Mouse (Mus musculus) brain, adult 2 months (tissue): ENCODE measurements around the gene Pars2.

Experiments used
- DNase-seq: peaks from one replicate; pipeline ENCODE4 v3.0.0; 2011; ENCODE audit warnings: low read depth, low spot score

Pars2 gene

DNA sequence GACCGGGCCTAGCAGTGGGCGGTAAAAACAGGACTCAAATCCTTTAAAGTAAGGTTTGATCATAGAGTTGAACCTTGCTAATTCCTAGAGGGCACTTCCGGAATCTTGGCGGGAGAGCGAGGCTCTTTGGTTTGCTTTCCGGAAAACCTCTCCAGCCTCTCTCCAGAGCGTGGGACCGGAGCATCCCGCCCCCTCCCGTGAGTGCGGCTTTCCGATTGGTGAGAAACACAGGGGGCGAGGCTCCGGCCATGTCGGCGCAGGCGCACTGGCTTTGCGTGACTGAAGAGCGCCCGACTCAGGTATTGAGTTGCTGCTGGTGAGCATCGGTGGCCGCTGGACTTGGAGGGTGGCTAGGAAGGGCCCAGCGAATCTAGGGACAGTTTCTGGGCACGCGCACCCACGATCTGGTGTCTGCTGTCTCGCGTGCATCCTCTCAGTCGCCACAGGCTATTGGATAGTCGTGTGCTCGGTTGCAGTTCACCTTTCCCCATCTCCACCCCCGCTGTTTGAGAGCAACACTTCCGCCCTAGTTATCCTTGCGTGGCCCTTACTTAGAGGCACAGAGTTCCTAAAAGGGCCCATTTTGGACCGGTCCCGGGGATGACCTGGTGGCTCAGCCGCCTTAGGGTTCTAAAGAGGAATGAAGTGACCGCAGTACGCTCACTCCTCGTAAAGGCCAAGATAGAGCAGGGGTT, at the start of gene Pars2:
TSS of gene Pars2 (plus strand) at position 237 of the 695 bp plus-strand sequence.
- peak; percentile 99 for DNase-seq

DNA sequence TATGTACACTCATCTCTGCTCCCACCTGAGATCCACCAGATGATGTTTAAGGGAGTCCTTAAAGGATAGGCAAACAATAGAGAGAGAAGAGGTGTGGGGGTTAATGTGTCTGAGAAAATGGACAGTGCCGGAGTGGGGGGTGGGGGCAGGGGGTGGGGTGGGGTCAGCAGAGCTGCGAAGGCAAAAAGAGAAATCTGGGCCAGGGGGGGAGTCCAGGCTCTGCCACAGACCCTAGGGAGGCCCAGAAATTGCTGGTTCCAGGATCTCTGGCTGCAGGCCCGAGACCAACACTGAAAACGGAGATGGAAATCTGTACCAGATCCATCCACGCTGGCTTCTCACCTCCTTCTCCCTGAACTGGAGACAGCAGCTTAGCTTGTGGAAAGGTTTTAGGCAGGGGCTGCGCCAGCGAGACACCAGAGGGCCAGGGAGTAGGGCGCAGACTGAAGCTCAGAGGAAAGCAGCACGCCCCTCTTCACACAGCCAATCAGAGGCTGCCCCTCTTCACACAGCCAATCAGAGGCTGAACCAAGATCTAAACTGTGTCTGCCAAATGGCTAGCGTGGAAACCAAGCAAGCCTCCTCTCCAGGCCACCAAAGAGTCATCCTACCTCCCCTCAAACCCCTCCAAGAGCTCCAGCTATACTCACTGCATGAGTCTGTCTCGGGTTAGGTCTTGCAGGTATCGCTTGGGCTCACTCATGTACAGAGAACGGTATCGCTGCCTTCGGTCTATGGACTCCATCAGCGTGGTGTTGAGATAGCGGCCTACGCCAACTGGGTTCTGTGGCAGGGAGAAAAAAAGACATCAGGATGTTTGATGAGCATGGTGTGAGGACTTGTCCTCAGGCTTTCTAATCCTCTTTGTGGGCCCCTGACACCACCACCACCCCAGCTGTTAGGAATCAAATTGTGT, 44.0 kb upstream of the Pars2 start:
- peak; percentile 97 for DNase-seq

DNA sequence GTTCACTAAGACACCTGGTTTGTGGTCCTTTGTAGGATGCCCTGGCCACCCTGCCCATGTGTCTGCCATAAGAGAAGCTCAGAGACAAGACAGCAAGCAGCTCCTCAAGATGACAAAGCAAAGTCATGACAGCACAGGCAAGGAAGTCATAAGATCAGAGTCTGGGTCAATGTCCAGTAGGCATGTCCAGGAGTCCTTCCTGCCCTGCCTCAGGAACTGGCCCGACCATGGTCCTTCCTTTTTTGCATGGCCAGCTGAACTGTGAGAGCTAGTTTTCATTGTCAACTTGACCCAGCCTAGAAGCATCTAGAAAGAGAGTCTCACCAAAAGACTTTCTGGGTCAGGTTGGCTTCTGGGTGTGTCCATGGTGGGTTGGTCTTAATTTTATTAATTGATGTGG, 43.0 kb upstream of the Pars2 start:
- DNase-seq, result no peak

DNA sequence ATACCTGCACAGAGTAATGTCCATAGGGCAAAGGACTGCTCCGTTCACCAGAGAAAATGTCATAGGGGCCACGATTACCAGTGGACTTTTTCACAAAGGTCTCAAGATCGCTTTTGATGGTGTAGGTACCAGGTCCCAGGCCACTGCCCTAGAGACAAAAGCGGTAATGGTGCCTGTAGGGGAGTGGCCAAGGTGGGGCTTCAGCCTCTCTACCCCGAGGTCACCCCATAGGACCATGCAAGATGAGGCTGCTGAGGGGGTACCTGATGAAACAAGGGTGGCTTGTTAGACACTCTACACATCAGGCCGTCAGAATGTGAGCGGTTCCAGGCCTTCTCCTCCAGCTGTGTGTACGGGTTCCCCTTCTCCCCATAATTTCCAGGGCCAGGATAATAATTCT, 37.8 kb upstream of the Pars2 start:
- DNase-seq, result no peak

DNA sequence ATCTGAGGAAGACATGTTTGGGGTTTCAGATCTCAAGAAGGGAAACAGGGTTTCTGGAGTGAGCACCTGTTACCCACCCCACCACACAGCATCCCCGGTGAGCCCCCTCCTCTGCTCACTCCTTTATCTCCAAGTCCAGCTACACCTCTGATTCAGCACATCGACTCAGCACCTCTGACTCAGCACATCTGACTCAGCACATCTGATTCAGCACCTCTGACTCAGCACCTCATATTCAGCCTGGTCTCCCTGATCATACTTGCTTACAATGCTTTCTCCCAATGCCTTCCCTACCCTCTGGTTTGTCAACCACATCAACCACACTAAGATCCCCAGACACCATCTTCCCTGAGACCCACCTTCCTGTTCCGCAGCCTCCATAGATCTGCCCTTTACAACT, 37.3 kb upstream of the Pars2 start:
- DNase-seq, result peak; percentile 71

DNA sequence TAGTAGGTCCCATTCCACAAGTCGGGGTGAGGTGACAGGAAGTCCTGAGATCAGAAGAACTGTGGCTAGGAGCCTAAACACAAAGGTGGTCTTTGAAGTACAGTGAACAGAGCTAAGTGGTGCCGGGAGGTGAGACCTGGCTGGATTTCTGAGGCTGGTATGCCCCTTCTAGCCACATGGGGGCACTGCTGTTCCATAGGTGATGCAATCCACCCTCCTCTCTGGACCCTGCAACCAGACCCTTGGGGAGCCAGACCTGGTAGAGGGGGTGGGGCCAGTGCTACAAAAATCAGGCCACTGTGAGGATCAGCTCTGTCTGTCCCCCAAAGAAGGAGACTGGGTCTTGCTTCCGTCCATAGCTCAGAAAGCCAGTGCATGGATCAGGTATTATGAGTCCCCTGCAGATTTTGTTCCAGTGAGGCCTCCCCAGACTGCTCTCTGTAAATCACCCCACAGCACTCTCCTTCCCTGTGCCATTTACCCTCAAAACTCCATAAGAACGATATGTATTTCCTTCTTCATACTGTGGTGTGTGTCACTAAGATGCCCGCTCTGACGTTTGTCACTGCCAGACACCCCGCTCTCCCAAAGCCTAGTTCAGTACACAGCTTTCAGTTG, 36.6 kb upstream of the Pars2 start:
- DNase-seq, result peak; percentile 77

DNA sequence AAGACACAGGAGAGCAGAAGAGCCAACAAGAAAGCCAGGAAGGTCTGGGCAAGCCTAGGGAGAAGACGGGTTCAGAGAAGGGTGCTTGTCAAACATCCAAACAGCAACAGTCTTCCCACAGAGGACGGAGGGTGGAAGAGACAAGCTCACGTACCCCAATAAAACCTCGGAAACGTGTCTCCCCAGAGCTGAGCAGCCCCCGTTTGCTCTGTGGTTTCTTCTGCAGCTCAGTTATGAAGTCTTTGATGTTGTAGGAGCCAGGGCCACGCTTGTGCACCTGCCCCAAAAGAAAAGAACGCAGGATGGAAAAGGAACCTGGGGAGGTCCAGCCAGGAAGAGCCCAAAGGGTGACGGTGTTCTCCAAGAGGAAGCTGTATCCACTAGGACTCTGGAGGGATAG, 36.0 kb upstream of the Pars2 start:
- no peak for DNase-seq

DNA sequence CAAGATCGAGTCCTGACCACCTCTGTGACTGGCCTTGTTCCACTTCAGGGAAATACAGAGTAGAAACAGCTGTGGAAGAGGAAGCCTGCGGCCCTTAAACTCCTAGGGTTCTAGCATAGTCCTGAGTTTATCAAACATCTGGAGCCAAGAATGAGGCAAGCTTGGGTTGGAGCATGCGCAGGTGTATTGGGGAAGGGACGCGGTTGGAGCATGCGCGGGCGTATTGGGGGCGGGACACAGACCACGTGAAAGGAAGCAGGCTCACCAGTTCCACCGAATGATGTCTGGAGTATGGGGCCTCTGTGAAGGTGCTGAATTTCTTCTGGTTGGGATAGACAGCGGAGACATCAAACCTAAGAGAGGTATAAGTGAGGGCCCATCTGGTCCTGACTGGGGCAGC, 35.2 kb upstream of the Pars2 start:
- DNase-seq, result no peak

DNA sequence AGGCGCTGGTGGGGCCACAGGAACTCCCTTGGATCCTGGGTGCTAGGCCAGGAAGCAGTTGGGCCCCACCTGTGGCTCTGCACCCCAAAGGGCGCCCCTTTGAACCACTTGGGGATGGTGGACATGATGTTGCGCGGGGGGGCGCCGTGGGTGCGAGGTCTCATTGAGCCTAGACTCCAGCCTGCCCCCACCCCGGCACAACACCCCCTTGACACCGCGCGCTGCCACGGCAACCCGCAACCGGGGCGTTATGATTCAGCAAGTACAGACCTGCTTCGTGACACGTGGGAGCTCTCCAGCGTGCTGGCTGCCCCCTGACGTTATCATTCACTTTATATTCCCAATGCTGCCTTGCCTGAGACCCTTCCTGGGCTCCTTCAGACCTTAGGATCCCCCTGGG, 33.8 kb upstream of the Pars2 start, which contains the start of gene Lexm:
TSS of gene Lexm (minus strand) at position 186 of the 400 bp plus-strand sequence.
- DNase-seq, result peak; percentile 58

DNA sequence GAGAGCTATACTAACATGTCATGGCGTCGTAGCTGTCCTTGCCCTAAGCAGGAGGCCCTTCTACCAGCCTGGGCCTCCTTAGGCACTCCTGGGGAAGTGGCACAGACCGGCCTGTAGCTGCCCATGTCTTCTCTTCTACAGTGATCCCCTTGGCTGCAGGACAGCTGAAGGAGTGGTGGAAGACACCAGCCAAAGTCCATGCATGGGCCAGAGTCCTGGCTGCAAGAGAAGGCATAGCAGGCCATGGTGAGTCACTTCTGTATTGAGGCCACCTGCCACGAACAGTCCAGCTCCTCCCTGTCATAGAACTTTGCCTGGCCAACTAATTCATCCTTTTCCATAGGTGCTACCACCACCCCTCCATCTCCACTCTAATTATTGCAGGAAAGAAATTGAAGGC, 32.0 kb upstream of the Pars2 start:
- DNase-seq, result no peak

DNA sequence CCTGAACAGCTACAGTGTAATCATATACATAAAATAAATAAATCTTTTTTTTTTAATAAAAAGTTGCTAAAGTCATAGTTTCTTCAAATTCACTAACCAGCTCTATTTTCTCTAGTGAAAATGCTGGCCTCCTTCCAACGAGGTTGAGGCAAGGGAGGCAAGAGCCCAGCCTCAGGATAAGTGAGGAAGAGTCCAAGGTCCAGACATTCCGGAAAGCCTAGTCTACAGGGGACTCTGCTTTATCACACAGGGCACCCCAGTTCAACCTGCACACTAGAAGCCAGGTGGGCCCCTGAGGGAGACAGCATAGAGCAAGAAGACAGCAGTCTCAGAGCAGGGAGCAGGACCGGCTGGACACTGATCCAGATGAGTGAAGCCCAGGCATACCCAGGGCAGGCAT, 29.4 kb upstream of the Pars2 start:
- no peak for DNase-seq

DNA sequence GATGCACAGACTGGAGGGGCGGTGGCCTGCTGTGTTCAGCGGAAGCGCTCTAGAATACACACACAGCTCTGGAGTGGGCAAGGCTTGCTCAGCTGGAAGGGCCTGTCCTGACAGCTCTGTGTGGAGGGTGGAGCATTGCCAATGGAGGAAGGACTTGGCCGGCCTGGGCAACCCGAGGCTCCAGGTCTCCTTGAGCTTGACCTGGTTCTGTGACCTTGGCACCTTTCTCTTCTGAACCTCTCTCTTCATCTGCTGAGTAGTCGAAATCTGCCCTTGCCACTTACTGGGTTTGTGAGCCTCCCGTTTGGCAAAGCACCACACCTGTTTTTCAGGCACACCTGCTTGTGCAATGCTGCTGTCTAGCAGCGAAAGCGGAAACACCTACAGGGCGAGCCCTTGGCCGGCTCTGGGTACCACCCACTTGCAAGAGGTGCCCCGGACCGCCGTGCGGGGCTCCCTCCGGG, 28.8 kb upstream of the Pars2 start, which contains the start of gene Ttc22:
TSS of gene Ttc22 (plus strand) at position 403 of the 464 bp plus-strand sequence.
- DNase-seq, result no peak

DNA sequence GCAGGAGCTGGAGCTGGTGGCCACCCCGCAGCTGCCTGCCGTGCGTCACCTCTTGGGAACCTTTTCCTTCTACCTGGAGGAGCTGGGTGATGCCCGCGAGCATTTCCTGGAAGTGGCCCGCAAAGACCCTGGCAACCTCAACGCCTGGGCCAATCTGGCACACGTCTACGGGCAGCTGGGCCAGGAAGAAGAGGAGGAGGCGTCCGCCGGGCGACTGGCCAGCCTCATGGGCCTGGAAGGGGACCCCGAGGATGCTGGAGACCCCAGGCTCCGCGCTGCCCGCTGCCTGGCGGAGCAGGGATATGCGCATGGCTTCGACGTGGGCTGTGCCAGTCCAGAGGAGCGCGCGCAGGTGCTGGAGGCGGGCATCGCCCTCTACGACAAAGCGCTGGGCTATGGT, 28.2 kb upstream of the Pars2 start:
- DNase-seq, result no peak

DNA sequence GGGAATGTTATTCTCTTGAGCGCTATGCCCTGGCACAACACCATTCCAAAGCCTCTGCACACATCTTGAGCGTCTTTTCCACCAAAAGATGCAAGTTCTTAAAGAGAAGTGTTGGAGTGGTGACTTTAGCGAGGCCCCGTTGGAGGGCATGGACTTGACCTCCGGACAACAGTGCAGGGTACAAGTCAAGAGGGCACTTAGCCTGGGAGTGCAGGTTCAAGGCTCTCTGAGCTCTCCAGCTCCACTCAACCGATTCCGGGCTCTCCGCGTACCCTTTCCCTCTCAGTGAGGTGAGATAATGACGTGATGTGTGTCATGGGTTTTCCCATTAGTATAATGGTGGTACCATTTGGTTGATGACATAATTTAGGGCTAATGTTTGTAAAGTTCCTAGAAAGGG, 26.6 kb upstream of the Pars2 start:
- no peak for DNase-seq

DNA sequence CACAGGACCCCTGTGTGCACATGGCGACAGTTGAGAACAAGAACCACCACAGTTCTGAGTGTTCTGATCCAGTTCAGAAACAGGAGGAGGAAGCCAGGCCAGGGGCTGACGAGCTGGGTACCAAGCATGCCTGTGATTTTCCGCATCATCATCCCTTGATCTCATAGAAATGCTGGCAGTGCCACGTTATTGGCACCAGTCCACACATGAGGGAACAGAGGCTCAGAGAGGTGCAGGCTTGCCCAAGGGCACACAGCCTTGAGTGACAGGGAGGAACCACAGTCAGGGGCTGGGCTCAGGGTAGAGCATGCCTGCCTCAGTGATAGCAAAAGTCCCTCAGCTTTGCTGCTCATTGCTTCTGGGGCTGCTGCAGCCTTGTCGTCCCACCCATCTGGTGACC, 23.1 kb upstream of the Pars2 start:
- no peak for DNase-seq

DNA sequence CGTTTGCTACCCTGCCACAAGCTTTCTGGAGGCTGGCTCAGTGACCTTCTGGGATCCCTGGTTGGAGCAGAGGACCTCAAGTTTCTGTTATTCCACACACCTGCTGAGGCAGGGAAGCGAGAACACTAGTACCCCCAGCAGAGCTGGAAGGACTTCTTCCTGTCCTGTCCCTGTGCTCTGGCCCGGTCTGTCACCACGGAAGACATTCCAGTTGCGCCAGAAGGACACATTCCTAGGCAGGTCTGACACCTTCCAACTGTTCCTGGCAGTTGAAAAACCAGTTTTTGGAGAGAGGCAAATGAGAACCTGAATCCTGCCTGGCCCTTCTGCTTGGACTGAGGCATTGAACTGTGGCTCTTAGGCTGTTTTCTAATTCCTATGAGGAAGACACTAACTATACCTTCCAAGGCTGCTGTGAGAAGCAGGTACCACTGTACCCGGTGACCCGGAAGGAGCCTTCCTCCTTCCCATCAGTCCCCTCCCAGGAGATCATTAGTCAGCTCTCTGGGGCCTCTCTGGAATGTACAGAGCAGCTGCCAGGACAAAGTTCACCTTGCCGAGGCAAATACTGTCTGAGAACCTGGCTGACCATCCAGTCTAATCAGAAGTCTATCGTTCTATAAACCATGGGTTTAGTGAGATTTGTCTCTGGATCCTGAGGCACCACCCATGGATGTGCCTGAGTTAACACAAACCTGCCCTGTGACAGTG, 22.1 kb upstream of the Pars2 start:
- no peak for DNase-seq

DNA sequence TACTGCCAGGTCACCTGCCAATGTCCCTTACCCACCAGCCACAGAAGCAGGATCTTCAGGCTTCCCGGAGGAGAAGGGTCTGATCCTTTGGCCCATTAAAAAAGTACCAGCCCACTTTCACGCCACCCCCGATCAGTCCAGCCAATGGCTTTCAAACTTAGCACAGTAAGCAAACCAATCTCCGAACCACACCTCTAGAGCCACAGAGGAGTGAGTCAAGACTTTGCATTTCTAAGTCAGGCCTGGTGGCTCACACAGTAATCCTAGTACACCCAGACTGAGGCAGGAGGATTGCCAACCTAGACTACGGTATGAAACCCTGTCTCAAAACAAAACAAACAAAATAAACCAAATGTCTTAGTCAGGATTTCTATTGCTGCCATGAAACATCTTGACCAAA, 21.5 kb upstream of the Pars2 start:
- no peak for DNase-seq

DNA sequence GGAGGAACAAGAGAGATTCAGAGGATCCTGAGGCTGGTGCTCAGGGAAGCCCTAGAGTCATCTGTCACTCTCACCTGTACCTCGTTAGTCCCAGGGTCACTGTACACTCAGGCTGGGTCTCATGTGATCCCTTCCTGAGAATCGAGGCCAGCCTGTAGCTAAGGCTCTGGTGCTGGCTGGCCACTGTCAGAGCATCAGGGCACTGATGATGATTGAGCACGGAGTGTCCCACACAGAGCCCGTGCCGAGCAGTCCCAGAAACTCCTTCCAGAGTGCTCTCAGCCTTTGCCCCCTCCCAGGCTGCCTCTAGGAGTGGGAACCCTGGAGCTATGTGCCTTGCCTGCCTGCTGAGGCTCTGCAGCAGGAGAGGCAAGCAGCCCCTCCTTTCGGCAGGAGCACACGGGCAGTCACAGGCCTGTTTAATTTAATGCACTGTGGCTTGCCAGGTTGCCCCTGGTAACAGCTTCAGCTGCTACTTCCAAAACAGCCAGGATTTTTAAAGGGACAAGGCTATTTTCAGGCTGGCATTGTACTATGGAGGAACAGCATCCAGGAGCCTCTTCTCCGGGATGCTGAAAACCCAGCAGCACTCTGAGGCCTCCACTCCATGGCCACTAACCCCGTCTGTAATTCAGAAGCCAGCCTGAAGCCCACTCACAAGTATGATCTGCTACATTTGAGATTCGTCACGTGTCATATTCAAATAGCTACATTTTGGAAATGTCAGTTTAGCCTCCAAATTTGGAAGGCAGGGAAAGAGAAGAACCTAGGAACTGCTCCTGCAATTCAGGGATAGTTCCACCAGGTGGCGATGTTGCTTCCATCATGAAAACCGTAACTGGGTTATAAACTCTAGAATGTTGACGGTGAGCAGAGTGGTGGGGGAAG, 20.3 kb upstream of the Pars2 start:
- peak; percentile 95 for DNase-seq

DNA sequence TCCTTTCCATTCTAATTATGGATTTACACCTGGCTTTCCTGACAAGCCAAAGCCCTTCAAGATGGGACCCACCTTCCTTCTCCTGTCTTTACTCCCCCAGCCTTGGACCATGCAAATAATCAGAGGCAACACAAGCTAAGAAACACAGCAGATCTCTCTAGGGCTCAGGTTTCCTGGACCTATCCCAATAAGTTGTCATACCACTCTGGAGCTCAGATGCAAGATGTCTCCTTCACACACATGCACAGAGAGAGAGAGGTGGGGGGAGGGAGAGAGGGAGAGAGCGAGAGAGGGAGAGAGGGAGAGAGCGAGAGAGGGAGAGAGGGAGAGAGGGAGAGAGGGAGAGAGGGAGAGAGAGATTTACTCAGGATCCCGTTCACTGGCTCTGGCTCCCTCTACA, 18.6 kb upstream of the Pars2 start:
- peak; percentile 56 for DNase-seq

DNA sequence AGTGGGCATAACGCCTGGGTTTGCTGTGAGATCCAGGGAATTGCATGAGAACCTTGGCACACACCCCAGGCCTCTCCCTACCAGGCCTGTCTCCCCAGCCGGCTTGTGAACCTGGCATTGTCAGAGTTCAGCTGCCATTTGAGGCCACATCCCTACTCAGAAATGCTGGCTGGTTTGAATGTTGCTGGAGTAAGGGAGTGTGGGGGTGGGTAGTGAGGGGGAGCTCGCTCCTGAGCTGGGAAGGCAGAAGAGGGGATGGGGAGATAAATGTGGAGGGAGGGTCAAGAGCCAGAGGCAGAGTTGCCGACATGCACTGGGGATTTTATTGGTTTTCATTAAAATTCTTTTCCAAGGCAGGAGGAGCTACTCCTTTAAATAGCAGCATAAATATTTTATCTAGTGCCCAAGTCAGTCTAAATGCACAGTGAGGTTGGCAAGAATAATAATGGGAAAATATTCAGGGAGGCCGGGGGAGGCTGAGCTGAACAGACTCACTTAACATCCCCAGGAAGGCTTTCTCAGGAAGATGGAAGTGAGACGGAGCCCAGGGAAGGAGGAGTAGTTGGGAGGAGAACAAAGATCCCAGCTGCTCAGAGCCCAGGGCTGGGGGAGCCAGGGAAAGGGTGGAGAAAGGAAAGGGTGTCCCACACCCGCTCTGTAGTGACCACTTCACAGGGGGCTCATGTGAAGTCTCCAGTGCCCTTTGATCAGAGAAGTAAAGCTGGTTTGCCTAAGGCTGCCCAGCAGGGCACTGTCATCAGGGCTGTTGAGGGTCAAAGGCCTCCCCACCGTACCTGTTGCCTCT, 17.4 kb upstream of the Pars2 start:
- DNase-seq, result peak; percentile 62
